Mouse (Mus musculus) bone marrow macrophage, adult 2 months (primary cell): ENCODE results near the gene Ikzf1.

Experiments
- CTCF ChIP-seq: IDR thresholded peaks from 2 replicates; pipeline ENCODE4 v1.5.1; 2012; ENCODE audit warnings: low read depth, mild to moderate bottlenecking, low read length, moderate library complexity
- POLR2A ChIP-seq: IDR thresholded peaks from 2 replicates; pipeline ENCODE4 v1.6.1; 2012; ENCODE audit warnings: mild to moderate bottlenecking, low read depth, low read length, borderline replicate concordance

DNA sequence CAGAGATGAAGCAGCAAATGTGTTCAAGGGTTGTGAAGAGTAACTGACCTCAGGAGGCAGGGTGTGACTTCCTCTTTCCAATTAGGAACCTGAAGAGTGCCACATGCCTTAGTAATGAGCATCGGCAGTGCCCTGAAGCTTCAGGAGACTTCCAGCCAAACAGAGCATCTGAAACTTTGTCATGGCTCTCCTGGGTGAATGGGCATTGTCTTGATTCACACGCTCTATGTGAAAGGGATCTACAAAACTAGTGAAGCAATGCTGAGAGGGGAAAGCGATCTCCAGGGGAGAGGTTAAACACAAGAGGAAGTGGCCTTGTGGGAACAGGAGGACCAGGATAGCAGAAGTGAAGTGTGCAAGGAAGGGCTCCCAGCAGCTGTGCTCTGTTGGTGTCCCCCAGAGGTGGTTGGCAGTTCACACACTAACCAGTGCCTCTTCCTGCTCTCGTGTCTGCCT is 78.4 kb downstream of the Ikzf1 start:
- TF ChIP-seq CTCF (no peak), POLR2A (no peak)
